Mouse (Mus musculus) embryonic fibroblast, embryonic 13.5 days (primary cell): ENCODE measurements around the gene Rnaseh2b.

Experiments
- CTCF ChIP-seq: IDR thresholded peaks from 2 replicates; pipeline ENCODE4 v1.5.1; 2011; ENCODE audit warnings: mild to moderate bottlenecking, control low read depth, low read length, moderate library complexity, borderline replicate concordance; ENCODE audit not compliant: insufficient read depth
- POLR2A ChIP-seq: IDR thresholded peaks from 2 replicates; pipeline ENCODE4 v1.6.1; 2011; ENCODE audit warnings: low read depth, mild to moderate bottlenecking, control low read depth, low read length, moderate library complexity

DNA sequence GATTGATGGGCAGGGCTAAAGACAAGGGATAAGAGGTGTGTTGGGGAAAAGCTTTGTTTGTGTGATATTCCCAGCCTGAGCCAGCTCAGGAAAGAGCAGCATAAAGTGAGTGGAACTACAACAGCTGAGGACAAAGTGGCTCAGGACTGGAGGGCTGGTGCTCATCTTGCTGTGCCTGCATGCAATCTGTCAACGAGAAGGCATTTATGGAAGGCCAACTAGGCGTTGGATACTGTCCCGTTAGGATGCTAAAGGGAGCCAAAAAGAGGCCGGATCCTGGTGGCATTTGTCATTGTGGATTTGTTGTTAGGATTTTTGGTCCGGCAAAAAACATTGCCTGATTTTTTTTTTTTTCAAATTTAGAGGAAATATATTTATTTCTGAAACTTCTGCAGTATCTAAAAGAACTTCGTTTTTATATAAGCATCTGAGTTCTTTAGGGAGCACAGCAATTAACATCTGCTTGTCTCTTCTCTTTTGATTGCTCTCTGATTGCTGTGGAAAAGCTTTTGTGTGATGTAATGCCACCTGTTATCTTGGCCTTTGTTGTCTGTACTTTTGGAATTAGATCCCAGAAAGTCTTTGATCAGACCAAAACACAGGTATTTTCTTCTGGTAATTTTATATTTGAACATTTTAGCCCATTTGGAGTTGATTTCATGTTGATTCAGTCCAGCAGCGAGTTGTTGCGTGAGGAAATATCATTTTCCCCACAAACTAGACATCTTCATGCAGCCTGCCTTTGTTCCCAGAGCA is 49.7 kb downstream of the Rnaseh2b start:
- TF ChIP-seq POLR2A = no peak
- TF ChIP-seq CTCF = no peak
